Mouse (Mus musculus) 3T3-L1 (cell line): ENCODE results near the gene Secisbp2.
A peak's percentile ranks its signal among the peaks of the same experiment; 100 is the strongest.

ENCODE experiments used
- DNase-seq: peaks from one replicate; pipeline ENCODE4 v3.0.0-alpha.2; 2015; ENCODE audit warnings: low read depth, low spot score

Gene Secisbp2

GRCm38 (mm10) chr13:51681634-51682033, 30.1 kb downstream of the Secisbp2 start:
- DNase-seq, result no peak

DNA sequence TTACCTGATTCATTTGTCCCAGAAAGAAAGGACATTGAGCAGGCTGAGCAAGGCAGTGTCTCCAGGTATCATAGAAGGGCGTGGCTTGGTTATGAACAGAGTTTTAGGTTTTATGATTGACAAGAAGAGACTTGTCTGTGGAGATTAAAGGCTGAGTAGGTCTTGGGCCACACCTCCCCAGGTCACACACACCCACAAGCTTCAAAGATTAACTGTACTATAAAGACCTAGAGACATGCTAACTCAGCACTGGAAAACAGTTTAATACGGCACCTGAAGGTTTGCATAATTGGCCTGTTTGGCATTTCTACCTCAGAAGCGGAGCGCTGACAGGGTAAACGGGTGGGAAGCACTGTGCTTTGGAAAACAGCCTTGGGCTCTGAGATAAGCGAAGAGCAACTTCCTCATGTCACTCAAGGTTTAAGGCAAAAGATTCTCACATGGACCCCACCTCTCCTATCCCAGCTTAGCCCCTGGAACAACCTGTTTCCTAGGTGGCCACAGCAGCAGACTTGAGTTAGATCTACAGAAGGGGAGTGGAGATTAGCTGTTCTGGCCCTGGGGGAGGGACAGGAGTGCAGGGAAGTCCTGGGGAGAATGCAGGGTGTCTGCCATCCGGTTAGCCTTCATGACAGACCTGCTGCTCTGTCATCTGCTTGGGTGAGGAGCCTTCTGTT, 33.9 kb downstream of the Secisbp2 start:
- DNase-seq, result no peak

DNA sequence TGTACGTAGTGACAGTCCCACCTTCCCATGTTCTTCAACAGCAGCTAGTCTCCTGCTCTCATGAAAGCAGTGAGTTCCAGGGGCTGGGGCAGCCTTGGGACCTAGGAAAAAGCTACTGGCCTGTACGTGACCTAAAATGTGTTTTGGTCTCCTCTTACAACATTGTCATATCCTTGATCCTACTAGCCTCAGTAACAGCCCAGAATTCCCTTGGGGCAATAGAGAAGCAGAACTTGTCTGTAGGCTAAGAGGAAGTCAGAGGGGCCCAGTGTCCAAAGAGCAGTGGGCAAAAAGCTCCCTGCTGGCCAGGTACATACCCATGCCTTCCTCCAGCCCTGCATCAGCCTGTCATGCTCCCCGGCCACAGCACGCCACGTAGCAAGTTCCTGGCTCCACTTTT, 35.5 kb downstream of the Secisbp2 start:
- DNase-seq, result no peak

GRCm38 (mm10) chr13:51688688-51689087, 37.2 kb downstream of the Secisbp2 start:
- DNase-seq, result no peak

DNA sequence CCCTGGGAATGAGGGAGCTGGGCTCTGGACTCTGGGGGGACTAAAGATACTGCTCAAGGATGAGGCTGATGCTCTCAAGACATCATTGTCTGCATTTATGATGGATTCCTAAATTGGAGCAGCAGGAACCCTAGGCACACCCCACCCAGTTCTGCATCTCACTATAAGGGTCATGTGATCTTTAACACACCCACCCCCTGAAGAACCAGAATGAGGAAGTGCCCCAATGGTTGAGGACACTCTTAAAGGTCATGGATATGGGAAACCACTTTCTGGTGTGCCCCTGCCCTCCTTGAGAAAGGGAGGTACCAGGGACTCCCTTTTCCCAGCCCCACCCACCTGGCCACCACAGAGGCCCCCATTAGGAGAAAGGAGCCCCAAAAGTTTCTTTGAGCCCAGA, 45.0 kb downstream of the Secisbp2 start:
- no peak for DNase-seq

- DNase-seq, result no peak
Measured at GRCm38 (mm10) chr13:51697455-51697854, 46.0 kb downstream of the Secisbp2 start.

DNA sequence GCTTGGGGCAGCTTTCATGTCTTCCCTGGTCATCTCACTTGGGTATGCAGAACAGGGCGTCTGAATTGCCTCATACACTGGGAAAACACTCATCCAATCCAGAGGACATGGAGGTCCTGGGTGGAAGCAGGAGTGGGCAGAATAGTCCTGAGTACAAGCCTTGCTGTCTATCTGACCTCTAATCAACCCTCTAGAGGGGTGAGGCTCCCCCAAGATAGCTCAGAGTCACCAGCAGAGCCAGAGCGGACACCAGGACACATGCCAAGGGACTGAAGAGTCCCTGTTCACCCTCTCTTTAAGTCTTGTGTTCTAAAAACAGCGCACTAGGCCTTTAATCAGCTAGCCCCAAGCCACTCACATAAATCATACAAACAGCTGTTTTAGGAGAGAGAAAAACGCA, 46.4 kb downstream of the Secisbp2 start:
- no peak for DNase-seq

GRCm38 (mm10) chr13:51698318-51698717, 46.8 kb downstream of the Secisbp2 start:
- no peak for DNase-seq

DNA sequence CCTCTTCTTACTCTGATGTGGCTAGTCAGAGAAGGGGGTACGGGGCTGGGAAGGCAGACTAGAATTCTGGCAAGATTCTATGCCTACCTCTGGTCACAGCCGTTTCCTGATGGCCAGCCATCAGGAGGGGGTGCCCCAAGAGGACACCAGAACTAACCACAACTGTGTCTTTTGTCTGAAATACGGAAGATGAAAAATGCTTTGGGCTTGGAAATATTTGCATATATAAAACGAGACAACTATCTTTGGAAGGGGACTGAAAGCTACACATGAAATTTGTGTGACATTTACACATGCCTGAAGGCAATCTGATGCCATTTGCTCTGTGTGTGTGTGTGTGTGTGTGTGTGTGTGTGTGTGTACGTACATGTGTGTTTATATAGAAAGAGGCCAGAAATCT, 52.4 kb downstream of the Secisbp2 start:
- DNase-seq, result no peak

DNA sequence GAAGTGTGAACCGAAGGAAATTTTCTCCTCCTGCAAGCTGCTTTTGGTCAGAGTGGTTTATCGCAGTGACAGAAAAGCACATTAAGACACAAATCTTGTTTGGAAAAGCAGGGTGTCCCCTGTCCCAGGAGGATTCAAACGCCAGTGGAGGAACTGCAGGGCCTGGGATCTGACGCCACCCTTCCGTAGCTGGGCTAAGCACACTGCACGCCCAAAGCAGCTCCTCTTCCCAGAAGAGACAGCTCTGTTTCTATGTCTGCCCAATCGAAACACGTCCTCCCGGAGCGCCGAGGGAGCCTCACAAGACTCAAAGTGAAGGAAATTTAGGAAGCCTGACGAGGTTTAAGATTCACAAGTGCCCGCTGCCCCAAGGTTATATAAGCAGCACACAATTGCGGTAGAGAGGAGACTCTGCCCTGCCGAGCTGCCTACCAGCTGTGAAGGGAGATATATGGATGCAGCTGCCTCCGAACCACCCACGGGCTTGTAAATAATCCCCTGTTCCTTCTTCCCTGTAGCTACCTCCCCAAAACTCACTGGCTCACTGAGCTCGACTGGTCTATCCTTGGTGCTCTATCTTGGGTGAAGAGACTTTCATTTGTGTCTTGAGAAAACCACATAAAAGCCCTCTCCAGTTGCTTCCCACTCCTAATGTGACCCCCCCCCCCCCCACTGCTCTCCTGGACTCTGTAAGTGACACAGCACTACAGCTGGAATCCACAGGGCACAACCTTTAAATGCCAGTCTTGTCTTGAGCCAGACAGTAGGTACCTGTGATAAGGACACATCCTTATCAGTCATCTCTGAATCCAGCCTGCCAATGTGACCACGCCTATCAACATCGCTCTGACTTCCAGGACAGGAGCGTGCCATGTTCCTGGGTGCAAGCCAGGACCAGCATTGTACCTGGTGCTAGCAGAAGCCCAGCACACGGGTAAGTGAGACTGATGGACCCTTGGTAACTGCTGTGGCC, 54.7 kb downstream of the Secisbp2 start:
- DNase-seq, result no peak

GRCm38 (mm10) chr13:51710738-51711137, 59.2 kb downstream of the Secisbp2 start:
- DNase-seq, result no peak

- no peak for DNase-seq
Measured at GRCm38 (mm10) chr13:51712022-51712421, 60.5 kb downstream of the Secisbp2 start.

DNA sequence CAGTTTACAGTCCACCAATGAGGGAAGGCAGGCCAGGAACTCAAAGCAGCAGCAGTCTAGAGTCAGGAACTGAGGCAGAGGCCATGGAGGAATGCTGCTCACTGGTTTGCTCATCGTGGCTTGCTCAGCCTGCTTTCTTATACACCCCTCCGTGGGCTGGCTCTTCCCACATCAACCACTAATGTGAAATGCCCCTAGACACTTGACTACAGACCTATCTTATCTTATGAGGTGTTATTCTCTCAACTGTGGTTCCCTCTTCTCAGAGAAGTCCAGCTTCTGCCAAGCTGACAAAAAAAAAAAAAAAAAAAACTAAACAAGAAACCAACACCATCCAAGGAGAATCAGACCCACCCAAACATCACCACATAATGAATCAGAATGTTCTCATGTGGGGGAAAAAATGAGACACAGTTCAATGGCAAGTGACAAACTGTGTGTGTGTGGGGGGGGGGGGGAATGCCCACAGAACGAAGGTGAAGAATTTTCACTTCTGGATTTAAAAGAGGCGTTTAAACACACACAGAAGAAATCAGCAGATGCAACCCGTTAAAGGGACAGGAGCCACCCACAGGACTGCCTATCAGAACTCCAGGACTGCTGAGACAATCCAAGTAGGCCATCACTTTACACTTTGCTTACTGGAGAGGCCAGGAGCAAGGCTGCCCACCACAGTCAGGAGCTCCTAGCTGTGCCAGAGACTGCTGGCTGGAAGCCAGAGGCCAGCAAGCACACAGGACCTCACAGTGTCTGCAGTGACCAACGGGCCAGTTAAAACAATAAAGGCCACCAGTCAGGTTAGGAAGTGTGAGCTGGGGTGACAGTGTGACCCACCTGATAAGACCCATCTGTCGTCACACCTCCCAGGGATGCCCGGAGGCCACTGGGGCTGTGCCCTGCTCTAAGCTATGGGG, 65.1 kb downstream of the Secisbp2 start:
- no peak for DNase-seq

DNA sequence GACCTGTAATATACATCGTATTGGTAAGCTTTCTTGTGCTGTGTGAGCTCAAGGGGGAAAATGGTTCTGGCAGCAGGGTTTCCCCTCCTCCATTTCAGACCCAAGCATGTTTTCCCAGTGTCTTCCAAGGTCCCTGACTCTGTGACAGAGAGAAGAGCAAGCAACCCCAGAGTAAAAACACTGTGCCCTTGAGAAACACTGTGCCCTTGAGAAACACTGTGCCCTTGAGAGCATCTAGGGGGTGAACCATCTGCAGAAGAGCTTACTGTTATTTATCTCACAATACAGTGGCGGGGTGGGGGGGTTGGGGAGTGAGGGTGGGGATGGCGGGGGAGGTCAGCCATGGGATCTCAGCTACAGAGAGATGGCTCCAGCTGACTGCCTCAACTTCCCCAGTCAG, 67.8 kb downstream of the Secisbp2 start:
- DNase-seq, result no peak

GRCm38 (mm10) chr13:51720556-51720955, 69.1 kb downstream of the Secisbp2 start:
- no peak for DNase-seq

DNA sequence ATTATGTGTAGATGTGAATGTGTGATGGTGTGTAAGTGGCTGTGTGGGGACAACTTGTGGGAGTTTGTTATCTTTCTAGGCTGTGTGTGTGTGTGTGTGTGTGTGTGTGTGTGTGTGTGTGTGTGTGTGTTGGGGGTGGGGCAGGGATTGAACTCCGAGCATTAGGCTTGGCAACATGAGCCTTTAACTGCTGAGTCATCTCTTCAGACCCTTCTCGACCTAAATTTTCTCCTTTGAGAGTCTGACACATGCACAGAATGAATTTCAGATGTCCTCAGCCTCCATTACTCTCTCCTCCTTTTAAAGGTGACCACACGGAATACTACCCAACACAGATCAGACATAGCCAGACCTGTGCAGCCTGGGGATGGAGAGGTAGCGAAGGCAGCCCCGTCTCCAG, 71.6 kb downstream of the Secisbp2 start:
- peak; percentile 49 for DNase-seq

DNA sequence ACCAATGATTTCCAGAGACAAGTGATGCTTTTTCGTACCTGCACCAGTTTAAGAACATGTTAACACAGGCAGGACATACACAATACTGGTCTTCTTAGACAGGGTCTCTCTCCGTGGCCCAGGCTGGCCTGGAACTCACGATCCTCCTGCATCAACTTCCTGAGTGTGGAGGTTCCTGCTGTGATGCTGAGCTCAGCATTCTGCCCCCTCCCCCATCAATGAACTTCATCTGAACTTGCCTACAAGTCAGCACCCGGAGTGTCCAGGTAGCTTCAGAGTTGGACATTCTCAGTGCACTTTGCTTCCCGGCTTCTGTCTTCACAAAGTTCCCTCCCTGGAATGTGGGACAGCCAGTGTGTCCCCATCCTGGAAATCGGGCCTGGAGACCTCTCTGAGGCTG, 73.1 kb downstream of the Secisbp2 start:
- no peak for DNase-seq

GRCm38 (mm10) chr13:51725446-51725845, 73.9 kb downstream of the Secisbp2 start:
- no peak for DNase-seq

DNA sequence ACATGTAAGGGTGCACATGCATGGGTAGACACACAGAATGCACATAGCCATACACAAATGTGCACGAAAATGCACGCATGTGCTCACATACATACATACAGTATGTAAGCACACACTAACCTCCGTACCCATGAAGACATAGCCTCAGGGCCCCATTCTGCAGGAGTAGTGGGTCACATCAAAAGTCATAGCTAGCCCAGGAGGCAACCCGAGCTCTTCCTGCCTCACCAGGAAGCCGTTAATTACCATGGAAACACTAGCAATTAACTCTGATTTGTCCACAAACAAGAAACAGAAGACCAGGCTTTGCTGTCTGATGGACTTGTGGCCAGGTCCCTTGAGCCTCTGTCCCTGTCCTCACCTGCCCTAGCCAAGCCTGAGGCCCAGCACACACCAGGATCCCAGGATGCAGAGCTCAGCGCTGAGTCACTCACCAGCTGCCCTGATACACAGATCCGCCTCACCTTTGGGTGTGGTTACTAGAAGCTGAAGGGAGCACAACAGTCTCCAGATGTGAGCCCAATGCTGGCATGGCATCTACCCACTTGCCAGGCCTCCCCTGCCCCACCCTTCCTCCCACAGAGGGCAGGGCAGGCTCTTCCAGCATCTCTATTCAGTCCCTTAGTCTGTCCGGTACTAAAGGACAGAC, 74.6 kb downstream of the Secisbp2 start:
- DNase-seq, result peak; percentile 75

GRCm38 (mm10) chr13:51727364-51727763, 75.9 kb downstream of the Secisbp2 start:
- DNase-seq, result peak; percentile 59

DNA sequence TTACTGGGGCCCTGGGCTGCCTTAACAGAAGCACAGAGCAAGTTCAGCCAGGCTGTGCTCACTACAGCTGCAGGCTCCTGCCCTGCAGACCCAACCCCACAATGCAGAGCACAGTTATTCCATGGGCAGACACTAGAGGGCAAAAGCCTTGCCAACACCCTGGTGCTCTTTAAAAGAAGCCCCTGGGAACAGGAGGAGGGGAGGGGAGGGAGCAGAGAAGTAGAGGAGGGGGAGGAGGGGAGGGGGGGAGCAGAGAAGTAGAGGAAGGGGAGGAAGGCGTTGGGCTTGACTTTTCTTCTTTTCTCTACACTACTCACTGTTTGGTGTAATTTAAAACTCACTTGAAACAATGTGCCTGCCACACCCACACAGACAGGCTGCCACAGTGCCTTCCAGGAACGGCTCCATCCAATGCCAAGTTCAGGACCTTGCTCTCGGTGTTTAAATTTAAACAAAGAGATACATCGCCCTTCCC, 78.4 kb downstream of the Secisbp2 start:
- peak; percentile 62 for DNase-seq
